Mouse (Mus musculus) limb, embryonic 10.5 days (tissue): ENCODE data around the gene Fbxo7. TPM values are rescaled to one million over a fixed set of nuclear protein-coding genes. Genes with fewer than 3 reads are reported as not detected.

Experiments
- DNase-seq: peaks from one replicate; pipeline ENCODE4 v3.0.0-alpha.2; 2017; ENCODE audit warnings: low spot score
- H3K27ac ChIP-seq: fragments of 300-500 bp; sonication (generic); 2 replicates; pipeline ENCODE4 v1.5.1; 2016; ENCODE audit warnings: mild to moderate bottlenecking
- H3K27me3 ChIP-seq: fragments of 300-500 bp; sonication (generic); 2 replicates; pipeline ENCODE4 v1.6.1; 2016; ENCODE audit warnings: low read depth, mild to moderate bottlenecking; ENCODE audit not compliant: poor library complexity, severe bottlenecking
- H3K36me3 ChIP-seq: fragments of 300-500 bp; sonication (generic); 2 replicates; pipeline ENCODE4 v1.6.1; 2016; ENCODE audit warnings: mild to moderate bottlenecking, moderate library complexity
- H3K4me1 ChIP-seq: fragments of 300-500 bp; sonication (generic); 2 replicates; pipeline ENCODE4 v1.6.1; 2016
- H3K4me3 ChIP-seq: fragments of 300-500 bp; sonication (generic); 2 replicates; pipeline ENCODE4 v1.5.1; 2016; ENCODE audit warnings: mild to moderate bottlenecking, moderate library complexity
- H3K9me3 ChIP-seq: fragments of 300-500 bp; sonication (generic); replicated peaks from 2 replicates; pipeline ENCODE4 v1.6.1; 2016; ENCODE audit warnings: mild to moderate bottlenecking
- WGBS: fragments of 180-500 bp; shearing (Covaris S2); methylation state at CpG from one replicate; pipeline ENCODE4 v1.1.7; 2016; 5-methylcytosine and 5-hydroxymethylcytosine counted together
- polyA plus RNA-seq: library from polyadenylated mRNA; unstranded; fragments of >200 nt; fragmentation: Nextera tagmentation; extraction: Ambion mirVana; gene quantifications from 2 replicates; pipeline ENCODE4 v1.2.1, GENCODE M21; 2016

Gene Fbxo7
- polyA plus RNA-seq, 1 experiment from 2014 or later, result 20.1 TPM

DNA sequence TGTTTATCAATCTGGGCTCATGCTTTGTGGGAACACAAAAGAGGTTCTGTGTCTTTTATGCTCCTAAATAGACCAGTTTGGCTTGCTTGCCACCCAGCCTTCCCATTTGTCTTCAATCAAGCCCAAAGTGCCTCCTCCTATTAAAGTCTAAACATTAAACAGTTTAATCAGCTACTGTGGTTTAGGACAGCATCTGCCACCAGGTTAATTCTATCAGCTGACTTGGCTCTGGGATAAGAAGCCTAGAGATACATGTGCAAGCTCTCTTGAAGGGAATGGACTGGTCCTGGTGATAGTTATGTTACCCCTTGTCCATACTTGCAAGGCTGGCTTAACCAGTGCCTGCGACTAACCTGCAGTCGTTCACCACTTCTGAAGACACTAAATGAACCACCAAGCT, 28.8 kb downstream of the Fbxo7 start:
- WGBS, result 56% methylated on average over 2 of the region's 2 CpGs

DNA sequence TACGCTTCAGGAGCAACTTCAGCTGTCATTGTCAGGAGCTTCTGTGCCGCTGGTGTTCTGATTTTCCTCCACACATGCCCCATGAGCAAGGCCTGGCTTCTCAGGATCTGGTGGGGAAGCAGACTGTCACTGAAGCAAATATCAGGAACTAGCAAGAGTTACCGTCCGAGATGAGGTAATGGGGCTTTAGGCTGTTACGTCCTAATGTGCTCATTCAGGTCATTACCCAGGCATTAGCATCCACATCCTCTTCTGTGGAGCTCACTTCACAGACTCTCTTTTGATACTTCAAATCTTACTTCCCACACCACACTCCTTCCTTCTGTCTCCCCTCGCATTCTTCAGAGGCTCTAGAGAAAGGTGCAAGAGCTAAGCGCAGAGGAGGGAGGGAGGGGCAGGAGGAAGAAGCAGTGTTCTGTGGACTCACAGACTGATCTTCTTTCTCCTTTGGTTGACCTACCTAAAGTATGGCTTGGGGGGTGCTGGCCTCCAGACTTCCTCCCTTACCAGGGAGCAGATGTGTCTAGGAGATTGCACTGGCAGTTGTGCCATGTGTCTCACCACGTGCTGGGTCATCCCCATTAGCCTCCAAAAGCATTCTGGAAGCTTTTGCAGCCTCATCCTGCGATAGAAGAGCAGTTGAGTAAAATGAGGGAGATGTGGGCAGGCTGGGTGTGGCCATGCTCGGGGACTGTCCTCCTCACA, 31.2 kb downstream of the Fbxo7 start:
- peaks cover 11% of the 10 kb centered on the region for H3K36me3 ChIP-seq
- H3K4me3 ChIP-seq, result no peak overlapping the region
- no peak for DNase-seq
- WGBS, result 77% methylated on average over 10 of the region's 10 CpGs
- H3K27me3 ChIP-seq, result no peaks in the 10 kb centered on the region
- H3K27ac ChIP-seq, result no peak overlapping the region
- peaks cover 4% of the 10 kb centered on the region for H3K4me1 ChIP-seq
- no peaks in the 10 kb centered on the region for H3K9me3 ChIP-seq

More for the DNA sequence above, 28.8 kb downstream of the Fbxo7 start:
- H3K9me3 ChIP-seq, result no peaks in the 10 kb centered on the region
- H3K4me1 ChIP-seq, result no peaks in the 10 kb centered on the region; the same call in 1 of the 2 replicates
- H3K27ac ChIP-seq, result no peak overlapping the region
- H3K27me3 ChIP-seq, result no peaks in the 10 kb centered on the region
- no peak overlapping the region for H3K4me3 ChIP-seq
- peaks cover 15% of the 10 kb centered on the region for H3K36me3 ChIP-seq
- peak; percentile 18 for DNase-seq

DNA sequence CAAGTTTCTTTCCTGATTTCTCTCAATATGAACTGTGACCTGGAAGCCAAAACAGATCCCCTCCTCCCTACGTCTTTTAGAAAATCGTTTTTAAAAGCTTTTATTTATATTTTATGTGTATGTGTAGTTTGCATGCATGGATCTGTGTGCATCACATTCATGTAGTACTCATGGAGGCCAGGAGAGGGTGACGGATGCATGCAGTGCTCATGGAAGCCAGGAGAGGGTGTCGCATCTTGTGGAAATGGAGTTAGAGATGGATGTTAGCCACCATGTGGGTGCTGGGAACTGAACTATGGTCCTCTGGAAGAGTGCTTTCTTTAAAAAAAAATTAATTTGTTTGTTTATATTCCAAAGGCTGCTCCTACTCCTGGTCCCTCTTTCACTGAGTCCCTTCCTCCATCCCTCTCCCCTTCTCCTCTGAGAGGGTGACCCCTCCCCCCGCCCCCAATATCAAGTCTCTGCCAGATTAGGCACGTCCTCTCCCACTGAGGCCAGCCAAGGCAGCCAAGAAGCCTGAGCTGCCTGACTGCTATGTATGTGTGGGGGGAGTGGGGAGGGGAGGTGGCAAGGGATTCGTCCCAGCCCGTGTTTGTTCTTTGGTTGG, 34.6 kb downstream of the Fbxo7 start:
- H3K4me1 ChIP-seq, result peaks cover 10% of the 10 kb centered on the region
- H3K27ac ChIP-seq, result no peak overlapping the region
- DNase-seq, result no peak
- H3K36me3 ChIP-seq, result peaks cover 6% of the 10 kb centered on the region; the same call in 1 of the 2 replicates
- no peak overlapping the region for H3K4me3 ChIP-seq
- H3K27me3 ChIP-seq, result no peaks in the 10 kb centered on the region
- 87% methylated on average over 8 of the region's 8 CpGs for WGBS
- H3K9me3 ChIP-seq, result no peaks in the 10 kb centered on the region

DNA sequence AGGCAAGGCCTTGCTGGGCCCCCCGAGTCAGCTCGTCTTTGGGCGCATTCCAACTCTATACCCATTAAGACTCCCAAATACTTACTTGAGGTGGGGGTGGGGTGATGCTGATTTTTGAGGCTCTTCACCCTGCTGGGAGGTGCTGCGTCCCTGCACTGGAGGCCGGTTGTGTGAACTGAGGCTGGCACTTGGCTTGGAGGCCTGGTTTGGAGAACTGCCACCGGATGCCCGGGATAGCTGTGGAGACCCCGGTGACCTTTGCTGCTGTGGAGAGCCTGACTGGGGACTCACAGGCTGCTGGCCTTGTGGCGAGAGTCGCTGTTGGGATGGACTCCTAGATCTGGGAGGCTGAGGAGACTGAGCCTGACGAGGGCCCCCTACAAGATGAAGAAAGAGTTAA, 35.5 kb downstream of the Fbxo7 start:
- Histone ChIP-seq H3K27ac (peak overlapping the region; percentile 14; the same call in 1 of the 2 replicates), H3K4me3 (no peak overlapping the region), H3K9me3 (no peaks in the 10 kb centered on the region), H3K36me3 (peaks cover 6% of the 10 kb centered on the region; the same call in 1 of the 2 replicates), H3K27me3 (no peaks in the 10 kb centered on the region), H3K4me1 (peaks cover 10% of the 10 kb centered on the region)
- WGBS, result 81% methylated on average over 11 of the region's 11 CpGs
- no peak for DNase-seq

DNA sequence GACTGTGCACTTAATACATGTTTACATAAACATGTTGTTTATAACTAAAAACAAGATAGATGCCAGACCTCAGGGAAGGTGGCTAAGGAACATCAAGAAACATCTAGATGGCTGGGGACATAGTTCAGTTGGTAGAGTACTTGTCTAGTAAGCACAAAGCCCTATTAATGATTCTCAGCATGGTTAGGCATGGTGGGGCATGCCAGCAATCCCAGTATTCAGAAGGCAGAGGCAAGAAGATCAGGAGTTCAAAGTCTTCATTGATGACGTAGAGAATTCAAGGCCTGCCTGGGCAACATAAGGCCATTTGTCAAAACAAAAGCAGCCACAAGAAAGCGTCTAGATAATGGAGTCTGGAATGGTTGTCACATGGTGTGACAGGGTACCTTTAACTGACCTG, 35.9 kb downstream of the Fbxo7 start:
- Histone ChIP-seq H3K27me3 (no peaks in the 10 kb centered on the region), H3K4me1 (peaks cover 10% of the 10 kb centered on the region), H3K27ac (peak overlapping the region; percentile 14; the same call in 1 of the 2 replicates), H3K4me3 (no peak overlapping the region), H3K36me3 (peaks cover 6% of the 10 kb centered on the region; the same call in 1 of the 2 replicates), H3K9me3 (no peaks in the 10 kb centered on the region)
- no peak for DNase-seq
- WGBS, result 67% methylated on average over 2 of the region's 2 CpGs

DNA sequence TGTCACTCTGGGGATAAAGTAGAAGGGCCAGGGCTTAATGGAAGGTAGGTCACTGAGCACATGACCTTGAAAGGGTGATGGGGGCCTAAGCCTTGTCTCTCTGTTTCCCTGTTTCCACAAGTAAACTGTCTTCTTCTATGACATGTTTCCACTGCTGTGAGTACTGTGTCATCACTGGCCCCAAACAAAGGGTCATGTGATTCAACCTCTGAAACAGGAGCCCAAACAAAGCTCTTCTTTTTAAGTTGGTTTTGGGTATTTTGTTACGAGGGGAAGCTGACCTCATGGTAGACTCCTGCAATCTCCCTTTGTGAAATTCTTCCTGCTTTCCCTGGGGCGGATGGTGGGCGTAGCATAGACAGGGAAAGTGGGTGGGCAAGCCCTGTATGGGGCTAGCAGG, 38.5 kb downstream of the Fbxo7 start:
- Histone ChIP-seq H3K4me1 (peaks cover 17% of the 10 kb centered on the region), H3K27ac (no peak overlapping the region), H3K27me3 (no peaks in the 10 kb centered on the region), H3K36me3 (peaks cover 6% of the 10 kb centered on the region; the same call in 1 of the 2 replicates), H3K4me3 (no peak overlapping the region), H3K9me3 (no peaks in the 10 kb centered on the region)
- WGBS, result 74% methylated on average over 3 of the region's 3 CpGs
- DNase-seq, result no peak

DNA sequence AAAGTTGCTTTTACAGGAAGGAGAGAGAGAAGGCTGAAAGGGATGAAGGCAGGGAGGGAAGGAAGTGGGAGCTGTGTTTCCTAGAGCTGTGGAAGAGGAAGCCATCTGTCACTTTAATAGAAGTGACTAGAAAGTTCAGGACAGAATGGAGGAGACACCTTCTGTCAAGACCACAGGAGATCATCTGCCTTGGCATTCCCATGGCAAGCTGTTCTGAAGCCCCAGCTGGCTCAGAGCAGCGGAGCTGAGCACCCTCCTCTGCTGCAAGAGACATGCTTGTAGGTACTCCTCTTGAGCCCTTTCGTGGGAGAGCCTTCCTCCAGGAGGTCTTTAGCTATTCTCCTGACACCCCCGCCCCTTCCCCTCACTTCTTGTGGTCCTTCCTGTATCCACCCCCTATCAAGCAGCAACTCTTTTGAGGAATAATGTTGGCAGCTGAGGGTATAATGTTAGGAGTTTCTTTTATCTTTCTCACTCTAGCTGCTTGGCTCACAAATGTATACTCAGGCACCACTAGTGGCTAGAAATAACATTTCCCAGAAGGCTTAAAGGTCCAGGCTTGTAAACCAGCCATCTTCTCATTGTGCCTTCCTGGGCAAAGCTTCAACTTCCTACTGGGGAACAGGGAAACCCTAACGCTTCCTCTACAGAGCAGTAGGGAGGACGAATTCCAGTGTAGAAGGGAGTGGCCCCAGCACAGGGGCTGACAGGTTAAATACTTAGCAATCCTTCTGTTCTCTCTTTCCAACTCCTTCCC, 40.7 kb downstream of the Fbxo7 start:
- Histone ChIP-seq H3K27me3 (no peaks in the 10 kb centered on the region), H3K36me3 (no peaks in the 10 kb centered on the region), H3K9me3 (no peaks in the 10 kb centered on the region), H3K4me3 (no peak overlapping the region), H3K27ac (no peak overlapping the region), H3K4me1 (peaks cover 21% of the 10 kb centered on the region)
- WGBS, result 51% methylated on average over 5 of the region's 5 CpGs
- no peak for DNase-seq

DNA sequence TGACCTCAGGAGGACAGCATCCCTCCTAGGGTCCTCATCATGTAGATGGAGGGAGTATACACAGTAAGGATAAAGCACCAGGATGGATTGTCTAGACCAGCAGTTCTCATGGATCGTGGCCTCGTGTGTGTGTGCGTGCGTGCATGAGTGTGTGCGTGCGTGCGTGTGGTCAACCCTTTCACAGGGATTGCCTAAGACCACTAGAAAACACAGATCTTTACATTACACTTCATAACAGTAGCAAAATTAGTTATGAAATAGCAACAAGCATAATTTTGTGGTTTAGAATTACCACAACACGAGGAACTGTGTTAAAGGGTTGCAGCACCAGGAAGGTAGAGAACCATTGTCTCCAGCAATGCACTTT, 41.2 kb downstream of the Fbxo7 start:
- Histone ChIP-seq H3K9me3 (no peaks in the 10 kb centered on the region), H3K36me3 (no peaks in the 10 kb centered on the region), H3K27me3 (no peaks in the 10 kb centered on the region), H3K27ac (no peak overlapping the region), H3K4me3 (no peak overlapping the region), H3K4me1 (peaks cover 26% of the 10 kb centered on the region)
- DNase-seq, result no peak
- 96% methylated on average over 8 of the region's 8 CpGs for WGBS

DNA sequence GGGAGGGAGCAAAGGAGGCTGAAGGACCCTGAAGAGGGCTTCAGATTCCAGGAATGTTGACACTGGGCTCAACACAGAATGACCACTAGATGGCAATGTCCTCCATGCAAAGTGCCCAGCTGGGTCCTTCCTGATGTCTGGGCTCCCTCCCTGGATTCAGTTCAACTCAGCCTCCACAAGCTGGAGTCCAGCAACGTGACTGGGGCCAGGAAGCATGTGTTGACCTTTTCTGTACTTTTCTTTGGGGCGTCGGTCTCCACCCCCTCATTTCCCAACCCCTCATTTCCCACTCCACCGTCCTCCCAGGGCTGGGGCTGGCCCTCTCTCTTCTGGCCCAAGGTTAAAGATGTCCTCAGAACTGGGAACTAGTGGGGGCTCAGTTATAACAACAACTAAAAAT, 43.2 kb downstream of the Fbxo7 start:
- Histone ChIP-seq H3K27me3 (no peaks in the 10 kb centered on the region), H3K9me3 (no peaks in the 10 kb centered on the region), H3K36me3 (no peaks in the 10 kb centered on the region), H3K4me3 (no peak overlapping the region), H3K27ac (peak overlapping the region; percentile 71), H3K4me1 (peaks cover 36% of the 10 kb centered on the region)
- DNase-seq, result peak; percentile 82
- 2% methylated on average over 4 of the region's 4 CpGs for WGBS

DNA sequence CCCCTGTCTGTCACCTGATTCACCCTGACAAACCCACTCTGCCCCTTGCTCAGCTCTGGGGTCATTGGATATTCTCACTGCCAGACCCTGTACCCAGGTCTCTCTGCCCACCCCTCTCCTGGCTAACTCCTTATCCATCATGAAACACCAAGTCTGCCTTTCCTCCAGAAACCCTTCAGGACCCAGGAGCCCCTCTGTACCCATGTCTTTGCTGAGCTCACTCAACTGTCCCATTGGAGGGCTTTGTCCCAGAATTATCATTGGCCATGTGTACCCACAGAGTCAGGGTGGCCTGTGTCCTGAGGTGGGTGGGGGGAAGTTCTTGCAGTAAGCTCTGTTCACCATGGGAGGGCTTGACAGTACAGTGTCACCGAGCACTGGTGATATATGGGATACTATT, 43.9 kb downstream of the Fbxo7 start:
- no peaks in the 10 kb centered on the region for H3K27me3 ChIP-seq
- WGBS, result 90% methylated on average over 1 of the region's 1 CpGs
- H3K27ac ChIP-seq, result peak overlapping the region; percentile 71
- H3K4me1 ChIP-seq, result peaks cover 36% of the 10 kb centered on the region
- H3K36me3 ChIP-seq, result no peaks in the 10 kb centered on the region
- no peaks in the 10 kb centered on the region for H3K9me3 ChIP-seq
- DNase-seq, result no peak
- H3K4me3 ChIP-seq, result no peak overlapping the region

DNA sequence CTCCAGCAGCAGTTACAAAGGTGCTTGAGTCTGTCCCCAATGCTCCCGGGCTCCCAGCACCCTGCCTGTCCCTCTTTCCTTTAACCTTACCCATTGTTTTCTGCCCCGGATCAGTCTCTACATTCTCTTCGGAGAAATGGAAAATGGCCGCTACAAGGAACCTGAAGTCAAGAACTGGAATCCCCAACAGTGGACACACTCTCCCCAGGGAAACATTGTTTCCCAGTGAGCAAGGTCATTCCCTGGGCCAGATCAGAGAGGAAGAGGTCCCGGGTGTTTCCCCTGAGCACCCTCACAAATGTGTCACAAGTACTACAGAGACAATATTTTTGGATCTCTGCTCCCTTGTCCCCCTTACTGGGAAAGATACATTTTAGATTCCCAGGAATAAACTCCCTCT, 44.9 kb downstream of the Fbxo7 start:
- H3K27ac ChIP-seq, result 0 out of 2 replicates have a peak overlapping the region, but pooled peaks have one; percentile 71
- DNase-seq, result no peak

DNA sequence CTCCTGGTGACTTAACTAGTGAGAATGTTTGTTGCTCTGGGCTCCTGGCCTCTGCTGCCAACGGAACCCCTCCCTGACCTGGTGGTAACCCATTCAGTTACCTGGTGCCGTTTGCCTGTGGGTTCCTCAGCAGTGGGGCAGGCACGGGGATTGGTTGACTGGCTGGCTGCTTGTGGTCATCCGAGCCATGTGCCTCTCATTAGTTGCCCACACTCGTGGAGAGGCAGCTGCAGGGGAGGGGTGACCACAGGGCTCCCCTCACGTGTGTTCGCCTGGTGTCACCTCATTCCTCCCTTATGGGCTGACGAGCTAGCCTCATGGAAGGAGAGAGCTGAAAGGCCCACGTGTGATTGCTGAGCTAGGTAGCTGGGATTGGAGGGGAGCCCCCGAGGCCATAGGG, 46.1 kb downstream of the Fbxo7 start:
- no peak for DNase-seq
- Histone ChIP-seq H3K27me3 (no peaks in the 10 kb centered on the region), H3K27ac (peak overlapping the region; percentile 65; the same call in 1 of the 2 replicates), H3K4me3 (no peak overlapping the region), H3K9me3 (no peaks in the 10 kb centered on the region), H3K36me3 (no peaks in the 10 kb centered on the region), H3K4me1 (peaks cover 36% of the 10 kb centered on the region)
- WGBS, result 59% methylated on average over 10 of the region's 10 CpGs

More for the DNA sequence above, 44.9 kb downstream of the Fbxo7 start:
- 88% methylated on average over 5 of the region's 5 CpGs for WGBS
- H3K4me1 ChIP-seq, result peaks cover 36% of the 10 kb centered on the region
- H3K9me3 ChIP-seq, result no peaks in the 10 kb centered on the region
- no peaks in the 10 kb centered on the region for H3K36me3 ChIP-seq
- no peak overlapping the region for H3K4me3 ChIP-seq
- no peaks in the 10 kb centered on the region for H3K27me3 ChIP-seq

DNA sequence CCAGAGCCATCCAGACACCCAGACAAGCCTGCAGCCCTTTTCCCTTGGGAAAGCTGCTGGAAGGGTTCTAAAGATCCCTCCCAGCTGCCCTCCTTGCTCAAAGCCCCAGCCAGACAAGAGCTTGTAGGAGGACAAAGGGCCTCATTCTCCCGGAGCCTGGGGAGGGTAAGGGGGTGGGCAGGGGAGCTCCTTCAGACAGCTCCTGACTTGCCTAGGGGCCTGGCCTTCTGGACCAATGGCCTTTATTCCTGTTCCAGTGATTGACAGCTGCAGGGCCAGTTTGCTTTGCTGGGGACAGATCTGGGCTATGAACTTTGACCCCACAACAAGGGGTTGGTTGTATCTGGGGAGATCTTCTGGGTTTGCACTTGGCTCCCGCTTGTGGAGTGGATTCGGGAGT, 47.6 kb downstream of the Fbxo7 start:
- H3K27ac ChIP-seq, result peak overlapping the region; percentile 70
- H3K36me3 ChIP-seq, result no peaks in the 10 kb centered on the region
- H3K9me3 ChIP-seq, result no peaks in the 10 kb centered on the region
- 55% methylated on average over 3 of the region's 3 CpGs for WGBS
- no peak for DNase-seq
- no peak overlapping the region for H3K4me3 ChIP-seq
- peaks cover 36% of the 10 kb centered on the region for H3K4me1 ChIP-seq
- H3K27me3 ChIP-seq, result no peaks in the 10 kb centered on the region
